Mouse (Mus musculus) Patski (cell line): Measurements from ENCODE around the gene Cul4a. TPM values are rescaled to one million over a fixed set of nuclear protein-coding genes. Genes with fewer than 3 reads are reported as not detected.

Experiments
- ATAC-seq: fragments of 100-300 bp; one replicate; pipeline ENCODE4 v1.8.0; 2021
- CTCF ChIA-PET: fragments of 350-600 bp; sonication (Branson Sonifier 250); formaldehyde crosslinking; loops from one replicate; lab custom pipeline; 2022; ENCODE audit warnings: inconsistent platforms; lab: Charles Lee
- POLR2A ChIA-PET: fragments of 350-600 bp; sonication (Branson Sonifier 250); formaldehyde crosslinking; loops from one replicate; lab custom pipeline; 2022; ENCODE audit warnings: antibody characterized with exemption, inconsistent platforms; lab: Charles Lee
- DNase-seq: peaks from one replicate; pipeline ENCODE4 v3.0.0-alpha.2; 2011; ENCODE audit warnings: low read depth, low spot score
- H3K27me3 ChIP-seq: fragments of 371-371 bp; one replicate; pipeline ENCODE4 v1.5.1; 2021
- CTCF ChIP-seq: fragments of 100-300 bp; IDR thresholded peaks from one replicate; pipeline ENCODE4 v1.5.1; 2021
- in situ Hi-C: fragments of 300-500 bp; cut with MboI; formaldehyde crosslinking; loops from 3 replicates; pipeline ENCODE4 v1.11.1; 2018; ENCODE audit warnings: low pct_unique_long_range_greater_than_20kb, mixed read lengths
- polyA plus RNA-seq: library from polyadenylated mRNA; unstranded; gene quantifications from one replicate; pipeline ENCODE4 v1.2.3, GENCODE M21; 2021

Gene Cul4a
- polyA plus RNA-seq, 1 experiment from 2014 or later, result 112 TPM

DNA sequence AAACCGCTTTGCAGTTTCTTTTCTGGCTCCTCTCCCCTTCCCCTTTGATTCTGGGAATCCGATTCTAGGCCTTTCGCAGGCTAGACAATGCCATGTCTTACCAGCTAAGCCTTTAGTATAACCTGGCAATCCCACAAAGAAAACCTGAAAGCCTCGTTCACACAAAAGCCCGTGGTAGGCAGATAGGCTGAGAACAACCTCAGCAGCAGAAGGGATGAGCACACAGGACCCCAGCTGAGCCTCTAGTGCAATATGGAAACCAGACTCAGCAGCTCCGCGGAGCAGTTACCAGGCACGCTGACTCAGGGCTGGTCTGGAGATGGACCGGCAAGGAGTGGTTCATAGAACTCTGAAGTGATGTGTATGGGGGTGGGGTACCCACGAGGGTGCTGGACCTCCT, 89.4 kb downstream of the Cul4a start:
- CTCF ChIA-PET, result no interaction called here
- POLR2A ChIA-PET, result interaction anchor here (0.9 kb wide), 1 partner anchor 8 kb away, joined by 3 read pairs; no protein-coding TSS in a partner anchor
- in situ Hi-C loops, result no loop called here
- ATAC-seq (no peak), DNase-seq (no peak)
- no peaks in the 10 kb centered on the region for H3K27me3 ChIP-seq
- no peak for TF ChIP-seq CTCF

DNA sequence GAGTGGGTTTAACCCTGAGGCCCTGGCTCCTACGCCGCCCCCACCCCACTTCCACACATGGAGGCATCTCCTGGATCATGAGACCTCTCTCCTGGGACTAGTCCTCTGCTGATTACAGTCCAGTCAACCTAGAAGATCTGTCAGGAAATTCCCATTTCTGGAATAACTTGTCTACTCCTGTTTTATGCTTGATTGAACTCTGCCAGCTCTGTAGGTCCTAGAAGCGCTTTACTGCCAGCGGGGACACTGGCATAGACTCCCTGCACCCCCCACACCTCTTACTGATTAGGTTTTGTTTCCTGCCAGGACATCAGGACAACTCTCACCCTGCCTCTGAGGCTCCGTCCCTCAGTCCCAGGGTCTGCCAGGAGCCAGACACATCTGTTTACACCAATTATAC, 92.1 kb downstream of the Cul4a start:
- H3K27me3 ChIP-seq, result no peaks in the 10 kb centered on the region
- in situ Hi-C loops, result no loop called here
- ChIA-PET POLR2A (no interaction called here), CTCF (no interaction called here)
- ATAC-seq (no peak), DNase-seq (no peak)
- TF ChIP-seq CTCF, result no peak

Other genes starting within 250 kb of the Cul4a start
- gene Mcf2l, start 231.8 kb upstream of the Cul4a start, polyA plus RNA-seq, result 6.8 TPM
- not detected for gene F7, start 79.6 kb upstream of the Cul4a start, polyA plus RNA-seq
- not detected for gene F10, start 68.3 kb upstream of the Cul4a start, polyA plus RNA-seq
- 0.13 TPM for gene Proz, start 44.7 kb upstream of the Cul4a start, polyA plus RNA-seq
- 28.3 TPM for gene Pcid2, start 162 bp upstream of the Cul4a start, polyA plus RNA-seq
- gene Lamp1, start 53.5 kb downstream of the Cul4a start, polyA plus RNA-seq, result 930 TPM
- gene Grtp1, start 95.0 kb downstream of the Cul4a start, polyA plus RNA-seq, result 4.3 TPM
- 0.04 TPM for gene Adprhl1, start 148.5 kb downstream of the Cul4a start, polyA plus RNA-seq
- gene Dcun1d2, start 182.5 kb downstream of the Cul4a start, polyA plus RNA-seq, result 32.5 TPM
- gene Tmco3, start 182.6 kb downstream of the Cul4a start, polyA plus RNA-seq, result 93.8 TPM
- gene Tfdp1, start 233.1 kb downstream of the Cul4a start, polyA plus RNA-seq, result 169 TPM